Mouse (Mus musculus) liver (tissue): ENCODE results near the gene Sult1e1.

ENCODE experiments used
- DNase-seq: peaks from one replicate; pipeline ENCODE4 v3.0.0-alpha.2; 2020; ENCODE audit warnings: mixed read lengths

Sult1e1 gene

GRCm38 (mm10) chr5:87591494-87591893, at the start of gene Sult1e1:
Gene Sult1e1, minus strand, starts transcription at chr5:87591594.
- no peak for DNase-seq

DNA sequence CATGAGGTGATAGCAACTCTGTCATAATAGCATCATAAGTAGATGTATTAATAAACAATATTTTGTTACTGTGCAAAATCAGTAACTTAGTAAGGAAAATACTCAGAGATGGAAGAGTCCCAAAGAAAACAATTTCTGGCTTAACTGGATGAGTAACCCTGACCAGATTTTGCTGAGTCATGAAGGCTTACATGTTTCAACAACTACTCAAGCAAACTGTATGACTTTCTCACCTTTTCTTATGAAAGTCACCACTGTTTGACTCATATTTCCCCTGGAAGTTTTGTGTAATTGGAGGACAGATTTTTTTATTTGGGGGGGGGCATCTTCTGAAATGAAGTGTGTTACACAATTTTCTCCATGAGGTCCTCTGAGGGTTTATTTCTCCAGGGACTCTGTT, 31.3 kb upstream of the Sult1e1 start:
- DNase-seq = no peak

DNA sequence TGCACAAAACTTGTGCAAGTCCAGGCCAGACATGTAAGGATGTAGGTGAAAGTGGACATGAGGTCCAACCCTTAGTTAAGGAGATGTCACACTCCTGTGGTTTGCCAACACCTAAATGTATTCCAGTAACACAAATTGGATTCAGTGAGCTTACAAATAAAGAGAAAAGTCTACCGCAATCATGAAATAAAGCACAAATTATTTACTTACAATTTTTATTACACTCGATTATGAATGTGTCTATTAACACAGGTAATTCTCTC, 23.7 kb upstream of the Sult1e1 start:
- no peak for DNase-seq

DNA sequence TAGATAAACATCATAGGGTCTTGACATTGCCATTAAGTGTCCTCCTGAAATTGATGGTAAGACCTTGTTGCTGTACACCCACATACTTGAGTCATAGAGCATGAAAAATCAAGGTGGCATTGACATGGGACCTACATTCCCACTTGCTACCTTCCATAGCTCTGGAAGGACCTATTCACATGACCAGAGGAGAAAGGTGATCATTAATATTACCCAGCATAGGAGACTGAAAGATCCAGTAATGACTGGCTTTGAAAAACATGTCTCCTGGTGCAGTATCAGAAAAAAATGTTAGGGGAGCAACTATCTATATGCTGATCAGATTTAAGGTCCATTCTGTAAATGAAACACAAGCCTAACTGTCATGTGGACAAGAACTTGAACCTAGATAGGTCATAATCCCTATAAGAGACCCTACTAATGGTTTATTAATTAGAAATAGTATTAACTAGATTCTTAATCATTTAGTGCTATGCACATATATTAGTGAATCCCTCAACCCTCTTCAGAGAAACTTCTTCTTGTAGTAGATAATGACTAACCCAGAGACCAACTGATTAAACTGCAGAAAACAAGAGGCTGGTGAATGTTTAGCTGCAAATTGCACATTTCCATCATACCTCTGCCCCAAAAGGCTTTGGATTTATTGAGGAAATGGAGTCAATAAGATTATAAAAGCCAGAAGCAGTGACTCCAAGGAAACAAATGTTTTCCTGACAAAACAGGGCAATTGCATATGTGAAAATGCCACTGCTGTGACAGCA, 23.2 kb upstream of the Sult1e1 start:
- DNase-seq = no peak

GRCm38 (mm10) chr5:87601018-87601417, 9.6 kb upstream of the Sult1e1 start:
- DNase-seq = no peak

DNA sequence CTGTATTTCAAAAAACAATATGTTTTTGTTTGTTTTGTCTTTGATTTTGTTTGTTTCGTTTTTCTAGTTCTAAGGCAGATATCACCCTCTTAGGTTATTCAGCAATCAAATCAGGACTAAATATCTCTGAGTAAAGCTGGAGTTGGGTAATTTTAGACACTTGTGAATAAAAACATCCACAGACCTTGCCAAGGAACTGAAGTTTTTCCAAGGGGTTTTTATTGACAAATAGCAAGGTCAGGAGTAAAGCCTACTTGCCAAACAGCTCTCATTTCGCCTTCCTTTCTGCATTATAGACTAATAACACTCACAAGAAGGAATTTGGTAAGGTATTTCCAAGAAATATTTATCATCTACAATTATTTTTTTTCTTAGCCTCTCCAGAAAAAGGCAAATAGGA, 6.5 kb upstream of the Sult1e1 start:
- DNase-seq = no peak

GRCm38 (mm10) chr5:87589916-87590315, 1.5 kb downstream of the Sult1e1 start:
- DNase-seq = no peak

- DNase-seq = no peak
Observed at GRCm38 (mm10) chr5:87580389-87580788, 11.0 kb downstream of the Sult1e1 start.

- DNase-seq = no peak
Observed at GRCm38 (mm10) chr5:87574174-87574573, 17.2 kb downstream of the Sult1e1 start.

- no peak for DNase-seq
Observed at GRCm38 (mm10) chr5:87573490-87573889, 17.9 kb downstream of the Sult1e1 start.

DNA sequence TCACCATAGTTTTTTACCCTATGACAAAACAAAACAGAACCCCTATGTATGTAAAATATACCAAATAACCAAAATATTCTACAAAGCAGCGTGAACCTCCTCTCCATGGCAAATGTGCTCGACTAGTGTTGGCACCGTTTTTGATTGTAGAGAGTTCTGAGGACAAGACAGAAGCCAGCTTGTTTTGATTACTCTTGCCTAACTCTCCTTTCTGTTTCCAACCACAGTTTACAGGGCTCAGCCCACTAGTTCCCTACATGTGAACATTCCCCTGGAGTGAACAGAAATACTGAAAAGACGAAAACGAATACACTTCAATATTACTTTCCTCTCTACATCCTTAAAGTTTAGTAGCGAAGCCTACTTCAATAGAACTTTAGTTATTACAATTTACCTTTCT, 18.6 kb downstream of the Sult1e1 start:
- DNase-seq = no peak

DNA sequence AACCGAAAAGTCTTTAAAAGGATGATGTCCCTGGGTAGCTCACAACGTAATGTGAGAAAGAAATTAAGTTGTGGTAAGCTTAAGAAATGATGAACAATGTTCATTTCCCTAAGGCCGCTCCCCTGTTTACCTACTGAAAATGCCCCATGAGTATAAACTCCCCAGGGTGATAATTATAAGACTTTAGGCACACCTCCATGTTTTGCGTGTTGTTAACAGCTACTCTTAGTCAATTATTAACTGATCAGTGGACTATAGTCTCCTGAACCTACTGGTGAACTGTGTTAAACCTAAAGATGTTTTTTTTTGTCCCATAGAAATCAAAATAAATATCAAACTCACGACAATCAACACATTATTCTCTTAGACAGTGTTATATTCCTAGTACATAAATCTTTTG, 22.5 kb downstream of the Sult1e1 start, which contains the start of gene Sult1d1:
Sult1d1 (minus strand) TSS at position 183 of the 400 bp plus-strand sequence.
- no peak for DNase-seq

DNA sequence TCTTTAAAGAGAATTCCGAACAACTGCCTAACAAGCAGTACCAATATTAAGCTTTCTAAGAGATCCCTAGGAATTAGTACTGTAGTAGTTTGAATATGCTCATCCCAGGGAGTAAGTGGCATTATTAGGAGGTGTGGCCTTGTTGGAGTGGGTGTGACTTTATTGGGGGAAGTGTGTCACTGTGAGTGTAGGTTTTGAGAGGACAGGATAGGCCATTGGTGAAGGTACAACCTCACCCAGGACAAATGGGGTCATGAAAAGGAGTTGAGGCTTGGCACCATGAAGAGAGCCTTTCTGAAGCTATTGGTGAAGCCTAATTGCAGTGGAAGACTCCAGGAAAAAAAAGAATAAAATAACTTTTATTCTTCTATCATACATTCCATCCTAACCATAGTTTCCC, 24.1 kb downstream of the Sult1e1 start:
- no peak for DNase-seq

GRCm38 (mm10) chr5:87562966-87563365, 28.4 kb downstream of the Sult1e1 start:
- DNase-seq = no peak

- DNase-seq = no peak
Observed at GRCm38 (mm10) chr5:87562526-87562925, 28.9 kb downstream of the Sult1e1 start.

DNA sequence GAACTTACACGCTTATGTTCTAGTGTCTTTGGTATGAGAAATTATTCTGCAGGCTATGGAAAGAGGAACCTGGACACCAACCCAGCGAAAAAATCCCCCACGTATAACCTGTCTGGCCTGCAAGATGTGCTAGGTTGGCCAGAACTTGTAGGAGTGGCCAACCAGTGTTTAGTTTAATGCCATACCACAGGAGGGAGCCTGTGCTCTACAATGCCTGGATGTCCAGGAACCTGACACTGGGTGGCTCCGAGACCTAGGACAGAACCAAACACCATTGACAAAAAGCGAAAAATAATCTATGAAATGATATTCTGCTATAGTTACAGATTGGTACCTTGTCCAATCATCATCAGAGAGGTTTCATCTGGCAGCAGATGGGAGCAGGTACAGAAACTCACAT, 31.2 kb downstream of the Sult1e1 start:
- no peak for DNase-seq

DNA sequence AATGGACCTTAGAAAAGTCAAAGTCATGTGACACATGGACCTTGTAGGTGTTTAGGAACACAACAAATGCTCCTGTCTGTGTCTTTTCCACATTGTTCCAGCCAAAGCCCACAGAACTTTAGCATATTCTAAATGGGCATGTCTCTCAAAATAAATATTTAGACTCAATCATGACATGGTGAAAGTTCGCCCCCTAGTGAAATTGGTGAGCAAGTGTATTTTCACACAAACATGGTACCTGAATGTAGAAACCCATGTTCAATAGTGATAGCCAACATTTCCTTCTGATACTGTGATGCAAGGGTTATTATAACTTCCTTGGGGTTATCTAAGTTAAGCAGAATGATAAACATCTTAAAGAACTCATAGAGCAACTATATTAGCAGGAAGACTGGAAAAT, 40.5 kb downstream of the Sult1e1 start:
- DNase-seq = no peak

DNA sequence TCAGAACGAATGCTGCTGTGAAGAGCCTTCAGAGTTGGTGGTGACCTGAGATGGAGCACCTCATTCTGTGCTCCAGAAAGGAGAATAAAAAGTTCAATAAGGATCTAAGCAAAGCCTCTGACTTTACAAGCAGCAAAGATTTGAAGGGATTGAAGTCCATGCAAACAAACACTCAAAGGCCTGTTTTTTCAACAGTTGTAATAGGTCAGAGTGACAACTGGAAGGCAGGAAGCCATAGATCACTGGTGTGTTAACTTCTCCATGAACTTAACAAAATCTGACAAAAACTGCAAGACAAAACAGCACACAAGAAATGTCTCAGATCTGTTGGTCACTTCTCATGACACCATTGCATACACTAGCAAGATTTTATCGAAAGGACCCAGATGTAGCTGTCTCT, 53.3 kb downstream of the Sult1e1 start, which contains the start of gene Sult1b1:
Sult1b1 (minus strand) TSS at position 85 of the 400 bp plus-strand sequence.
- no peak for DNase-seq

DNA sequence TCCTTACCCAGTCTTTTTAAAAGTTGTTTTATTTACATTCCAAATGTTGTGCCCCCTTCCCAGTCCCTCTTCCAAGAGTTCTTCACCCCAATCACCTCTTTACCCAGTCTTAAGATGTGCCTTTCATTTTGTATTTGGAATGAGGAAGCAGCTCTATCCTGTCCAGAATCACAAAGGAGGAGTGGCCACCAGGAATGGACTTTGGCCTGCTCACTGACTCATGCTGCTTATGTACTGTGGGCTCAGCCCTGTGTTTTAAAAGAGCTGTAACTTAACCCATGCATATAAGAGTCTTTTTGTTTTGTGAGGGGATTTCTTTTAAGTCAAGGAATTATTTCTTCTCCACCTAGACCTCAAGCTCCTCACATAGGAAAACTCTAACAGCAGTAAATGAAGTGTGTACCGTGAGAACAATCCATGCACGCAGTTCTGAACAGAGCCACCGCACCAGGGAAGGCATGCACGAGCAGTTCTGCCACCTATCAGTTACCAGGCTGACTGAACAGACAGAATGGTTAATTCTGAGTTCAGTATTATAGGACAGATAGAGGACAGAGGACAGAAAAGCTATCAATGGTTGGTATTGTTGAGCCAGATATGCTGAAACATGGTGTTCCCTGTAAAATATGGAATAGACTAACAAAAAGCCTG, 55.3 kb downstream of the Sult1e1 start:
- peak; percentile 8 for DNase-seq

DNA sequence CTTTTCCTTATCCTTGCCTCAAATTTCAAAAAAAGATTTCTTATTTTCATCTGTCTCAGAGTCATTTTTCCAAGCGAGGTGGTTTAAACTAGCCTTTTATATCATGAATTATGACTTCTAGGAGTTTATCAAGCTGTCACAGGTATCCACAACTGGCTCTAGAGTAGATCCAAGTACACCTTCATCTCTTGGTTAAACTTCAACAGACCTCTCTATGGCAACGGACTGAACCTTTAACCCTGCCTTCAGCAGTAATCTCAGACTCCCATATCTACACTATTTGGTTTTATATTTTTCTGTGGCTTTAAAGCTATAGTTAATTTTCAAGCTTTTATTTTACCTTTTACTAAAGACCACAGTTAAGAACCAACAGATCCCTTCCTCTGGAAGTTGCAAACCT, 59.1 kb downstream of the Sult1e1 start:
- no peak for DNase-seq
